Mouse (Mus musculus) bone marrow, adult 2 months (tissue): Measurements from ENCODE around the gene Mmd2.

Experiments used
- CTCF ChIP-seq: fragments of 200-500 bp; IDR thresholded peaks from 2 replicates; pipeline ENCODE4 v1.5.1; 2011; ENCODE audit warnings: low read length, control low read depth; ENCODE audit not compliant: control insufficient read depth, insufficient read depth
- POLR2A ChIP-seq: fragments of 200-500 bp; IDR thresholded peaks from 2 replicates; pipeline ENCODE4 v1.6.1; 2011; ENCODE audit warnings: low read depth, mild to moderate bottlenecking, control low read depth, low read length, borderline replicate concordance; ENCODE audit not compliant: control insufficient read depth

- no peak for TF ChIP-seq CTCF
- no peak for TF ChIP-seq POLR2A
These were observed 17.5 kb downstream of the Mmd2 start for GRCm38 (mm10) chr5:142590953-142591616.
